Mouse (Mus musculus) olfactory bulb, adult 2 months (tissue): ENCODE data around the gene Glra3. TPM values are rescaled to one million over a fixed set of nuclear protein-coding genes. Genes with fewer than 3 reads are reported as not detected.

Experiments used
- H3K27ac ChIP-seq: fragments of 200-500 bp; 2 replicates; pipeline ENCODE4 v1.5.1; 2012; ENCODE audit warnings: low read depth, low read length; ENCODE audit not compliant: insufficient read depth
- H3K4me1 ChIP-seq: fragments of 200-500 bp; 2 replicates; pipeline ENCODE4 v1.6.1; 2012; ENCODE audit warnings: low read length; ENCODE audit not compliant: control insufficient read depth, insufficient read depth
- H3K4me3 ChIP-seq: fragments of 200-500 bp; 2 replicates; pipeline ENCODE4 v1.5.1; 2012; ENCODE audit warnings: mild to moderate bottlenecking, low read depth, low read length, moderate library complexity; ENCODE audit not compliant: insufficient read depth
- CTCF ChIP-seq: fragments of 200-500 bp; IDR thresholded peaks from 2 replicates; pipeline ENCODE4 v1.5.1; 2012; ENCODE audit warnings: low read depth, mild to moderate bottlenecking, low read length, moderate library complexity; ENCODE audit not compliant: insufficient read depth
- POLR2A ChIP-seq: fragments of 200-500 bp; IDR thresholded peaks from 2 replicates; pipeline ENCODE4 v1.6.1; 2012; ENCODE audit warnings: mild to moderate bottlenecking, low read depth, low read length, moderate library complexity; ENCODE audit not compliant: insufficient read depth
- WGBS: fragments of 180-500 bp; shearing (Covaris S2); methylation state at CpG from one replicate; pipeline ENCODE4 v1.1.7; 2018; 5-methylcytosine and 5-hydroxymethylcytosine counted together
- polyA plus RNA-seq: library from polyadenylated mRNA; stranded (reverse); fragments of >200 nt; gene quantifications from 2 replicates; pipeline ENCODE4 v1.2.4, GENCODE M21; 2012; ENCODE audit warnings: low replicate concordance; ENCODE audit not compliant: missing spikeins, insufficient read depth, insufficient read length

Glra3 gene
- polyA plus RNA-seq, 1 experiment = not detected

- Histone ChIP-seq H3K4me1 (no peaks in the 10 kb centered on the region), H3K4me3 (no peak overlapping the region), H3K27ac (no peak overlapping the region)
- TF ChIP-seq CTCF (no peak), POLR2A (no peak)
Measured at GRCm38 (mm10) chr8:56094385-56094784, 154.1 kb downstream of the Glra3 start.

- H3K27ac ChIP-seq = no peak overlapping the region
- 91% methylated on average over 6 of the region's 6 CpGs for WGBS
- TF ChIP-seq POLR2A (no peak), CTCF (no peak)
- no peaks in the 10 kb centered on the region for H3K4me1 ChIP-seq
- H3K4me3 ChIP-seq = no peak overlapping the region
Measured at GRCm38 (mm10) chr8:56110296-56110695, 170.0 kb downstream of the Glra3 start.

- H3K27ac ChIP-seq = no peak overlapping the region
- 47% methylated on average over 2 of the region's 2 CpGs for WGBS
- no peaks in the 10 kb centered on the region for H3K4me1 ChIP-seq
- H3K4me3 ChIP-seq = no peak overlapping the region
- no peak for TF ChIP-seq POLR2A
- TF ChIP-seq CTCF = no peak
Measured at GRCm38 (mm10) chr8:56129357-56129756, 189.1 kb downstream of the Glra3 start.

- Histone ChIP-seq H3K27ac (no peak overlapping the region), H3K4me3 (no peak overlapping the region), H3K4me1 (no peaks in the 10 kb centered on the region)
- no peak for TF ChIP-seq POLR2A
- TF ChIP-seq CTCF = no peak
- 36% methylated on average over 1 of the region's 1 CpGs for WGBS
Measured at GRCm38 (mm10) chr8:56150697-56151096, 210.4 kb downstream of the Glra3 start.

- Histone ChIP-seq H3K27ac (no peak overlapping the region), H3K4me3 (no peak overlapping the region), H3K4me1 (no peaks in the 10 kb centered on the region)
- 58% methylated on average over 5 of the region's 5 CpGs for WGBS
- TF ChIP-seq POLR2A (no peak), CTCF (no peak)
Measured at GRCm38 (mm10) chr8:56151574-56151973, 211.3 kb downstream of the Glra3 start.

- H3K4me1 ChIP-seq = no peaks in the 10 kb centered on the region
- H3K4me3 ChIP-seq = no peak overlapping the region
- TF ChIP-seq CTCF (no peak), POLR2A (no peak)
- H3K27ac ChIP-seq = no peak overlapping the region
- WGBS = 55% methylated on average over 2 of the region's 2 CpGs
Measured at GRCm38 (mm10) chr8:56158966-56159365, 218.7 kb downstream of the Glra3 start.

Other genes starting within 250 kb of the Glra3 start
- gene Adam29, start 33.5 kb upstream of the Glra3 start, polyA plus RNA-seq = not detected in 2 replicates